Mouse (Mus musculus): ENCODE data around the gene Lif. TPM values are rescaled to one million over a fixed set of nuclear protein-coding genes. Genes with fewer than 3 reads are reported as not detected.

The Lif gene
- polyA plus RNA-seq, 1 experiment, result not detected

DNA sequence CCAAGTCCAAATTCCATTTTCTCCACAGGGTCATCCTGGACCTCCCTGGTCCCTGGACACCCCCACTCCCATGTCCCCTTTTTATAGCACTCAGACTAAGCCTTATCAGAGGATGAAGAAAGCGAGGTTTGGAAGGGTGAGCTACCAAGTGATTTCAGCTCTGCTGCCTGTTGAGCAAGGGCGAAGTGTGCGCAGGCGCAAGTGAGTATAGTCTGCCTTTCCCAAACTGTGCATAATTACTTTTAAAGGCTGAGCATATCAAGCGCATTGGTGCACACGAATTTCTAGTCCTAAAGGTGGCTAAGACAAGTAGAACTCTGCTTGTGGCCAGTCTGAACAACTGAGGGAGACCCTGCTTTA is 35.5 kb downstream of the Lif start:
- Histone ChIP-seq H3K4me1 (ENCODE audit: control insufficient read depth, insufficient read depth, low read length) (peaks cover 36% of the 10 kb centered on the region), H3K4me3 (ENCODE audit: insufficient read depth, low read length) (no peak overlapping the region), H3K27ac (ENCODE audit: insufficient read depth, low read depth, low read length) (no peak overlapping the region)
- TF ChIP-seq CTCF (IDR thresholded peaks at IDR 0.05; ENCODE audit: low read depth, low read length) (no peak), POLR2A (IDR thresholded peaks at IDR 0.05; ENCODE audit: borderline replicate concordance, low read depth, low read length) (no peak)

GRCm38 (mm10) chr11:4293481-4293880 is 36.1 kb downstream of the Lif start:
- Histone ChIP-seq H3K4me1 (ENCODE audit: control insufficient read depth, insufficient read depth, low read length) (peaks cover 36% of the 10 kb centered on the region), H3K4me3 (ENCODE audit: insufficient read depth, low read length) (no peak overlapping the region), H3K27ac (ENCODE audit: insufficient read depth, low read depth, low read length) (no peak overlapping the region)
- TF ChIP-seq CTCF (IDR thresholded peaks at IDR 0.05; ENCODE audit: low read depth, low read length), result no peak
- TF ChIP-seq POLR2A (IDR thresholded peaks at IDR 0.05; ENCODE audit: borderline replicate concordance, low read depth, low read length), result no peak

DNA sequence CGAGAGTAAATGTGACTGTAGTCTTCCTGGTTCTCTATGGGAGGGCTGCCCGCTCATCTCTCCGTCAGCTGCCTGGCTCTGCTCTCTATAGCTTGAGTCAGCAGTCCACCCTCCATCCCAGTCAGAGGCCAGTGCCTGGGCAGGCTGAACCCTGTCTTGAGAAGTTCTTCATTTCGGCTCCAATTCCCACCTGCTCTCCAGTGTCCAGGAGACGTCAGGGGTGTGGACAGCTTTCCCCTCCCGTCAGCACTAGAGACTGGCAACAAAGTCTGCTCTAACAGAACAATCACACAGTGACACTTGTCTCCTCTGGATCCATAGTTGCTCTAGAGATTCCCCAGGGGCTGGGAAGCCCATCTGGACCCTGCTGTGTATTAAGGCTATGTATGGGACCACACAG is 36.7 kb downstream of the Lif start:
- Histone ChIP-seq H3K4me3 (ENCODE audit: insufficient read depth, low read length) (no peak overlapping the region), H3K4me1 (ENCODE audit: control insufficient read depth, insufficient read depth, low read length) (peaks cover 36% of the 10 kb centered on the region), H3K27ac (ENCODE audit: insufficient read depth, low read depth, low read length) (no peak overlapping the region)
- TF ChIP-seq CTCF (IDR thresholded peaks at IDR 0.05; ENCODE audit: low read depth, low read length), result no peak
- no peak for TF ChIP-seq POLR2A (IDR thresholded peaks at IDR 0.05; ENCODE audit: borderline replicate concordance, low read depth, low read length)

DNA sequence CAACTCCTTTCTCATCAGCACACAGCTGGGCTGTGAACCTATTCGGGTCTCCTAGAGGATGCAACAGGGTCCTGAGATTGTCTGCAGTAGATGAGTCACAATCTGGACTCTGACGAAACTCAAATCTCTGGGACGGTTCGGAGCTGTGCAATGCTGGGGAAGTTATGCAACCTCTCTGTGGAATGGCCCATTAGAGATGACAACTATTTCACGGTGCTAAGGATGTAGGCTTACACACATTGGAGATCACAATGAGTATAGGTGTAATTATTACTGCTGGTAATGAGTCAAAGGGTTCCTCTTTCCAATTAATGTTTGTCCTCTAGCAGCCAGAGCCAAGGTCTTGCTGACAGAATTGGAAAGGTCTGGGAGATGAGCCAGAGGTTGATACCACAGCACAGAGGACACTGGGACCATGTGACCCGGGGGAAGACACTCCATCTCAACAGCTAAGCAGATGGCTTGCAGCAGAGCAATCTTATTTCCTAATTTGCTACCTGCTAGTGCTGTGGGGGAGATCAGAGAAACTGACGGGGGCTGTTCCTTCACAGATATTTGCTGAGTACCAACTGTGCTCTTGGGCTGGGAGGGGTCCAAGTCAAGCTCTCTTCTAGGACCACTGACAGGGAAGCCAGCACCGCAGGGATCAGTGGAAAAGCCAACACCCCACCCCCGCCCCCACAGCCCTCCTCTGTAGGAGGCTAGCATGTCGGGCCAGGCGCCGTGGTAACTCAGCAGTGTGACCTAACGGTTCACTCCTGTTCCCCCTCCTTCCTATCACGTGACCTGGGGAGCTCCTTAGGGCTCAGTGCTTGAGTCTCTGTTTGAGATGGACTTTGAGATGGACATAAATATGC is 37.4 kb downstream of the Lif start:
- H3K27ac ChIP-seq (ENCODE audit: insufficient read depth, low read depth, low read length), result no peak overlapping the region
- H3K4me3 ChIP-seq (ENCODE audit: insufficient read depth, low read length), result no peak overlapping the region
- TF ChIP-seq CTCF (IDR thresholded peaks at IDR 0.05; ENCODE audit: low read depth, low read length) (no peak), POLR2A (IDR thresholded peaks at IDR 0.05; ENCODE audit: borderline replicate concordance, low read depth, low read length) (no peak)
- peaks cover 36% of the 10 kb centered on the region for H3K4me1 ChIP-seq (ENCODE audit: control insufficient read depth, insufficient read depth, low read length)

DNA sequence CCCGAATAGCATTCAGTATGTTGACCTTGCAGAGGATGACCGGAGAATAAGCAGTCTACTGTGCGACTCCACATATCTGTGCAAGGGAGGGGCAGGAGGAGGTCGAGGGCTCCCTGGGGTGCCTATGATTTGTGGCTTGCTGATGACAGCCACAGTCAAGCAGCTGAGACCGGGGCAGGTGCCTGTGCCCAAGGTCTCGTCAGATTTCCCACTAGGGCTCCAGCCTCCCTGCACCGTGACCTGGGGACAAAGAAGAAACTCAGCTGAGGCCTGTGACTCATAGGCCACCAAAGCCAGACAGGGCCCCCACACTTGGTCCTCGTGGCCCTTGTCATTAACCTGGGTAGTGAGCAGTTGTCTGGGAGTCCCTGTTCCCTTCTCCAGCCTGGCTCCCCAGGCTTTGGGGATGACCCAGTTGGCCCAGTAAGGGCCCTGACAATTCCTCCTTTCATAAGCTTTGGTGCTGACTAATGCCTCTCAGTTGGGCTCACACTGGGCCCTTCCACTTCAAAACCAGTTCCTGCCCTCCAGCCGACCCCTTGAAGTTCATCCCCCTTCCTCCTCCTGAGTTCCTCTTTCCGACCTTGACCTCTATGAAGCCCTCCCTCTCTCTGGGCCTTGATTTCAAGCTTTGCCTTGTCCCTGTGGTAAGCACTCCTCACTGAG is 39.4 kb downstream of the Lif start:
- H3K4me3 ChIP-seq (ENCODE audit: insufficient read depth, low read length), result no peak overlapping the region
- H3K4me1 ChIP-seq (ENCODE audit: control insufficient read depth, insufficient read depth, low read length), result peaks cover 36% of the 10 kb centered on the region
- no peak for TF ChIP-seq CTCF (IDR thresholded peaks at IDR 0.05; ENCODE audit: low read depth, low read length)
- no peak for TF ChIP-seq POLR2A (IDR thresholded peaks at IDR 0.05; ENCODE audit: borderline replicate concordance, low read depth, low read length)
- H3K27ac ChIP-seq (ENCODE audit: insufficient read depth, low read depth, low read length), result no peak overlapping the region

DNA sequence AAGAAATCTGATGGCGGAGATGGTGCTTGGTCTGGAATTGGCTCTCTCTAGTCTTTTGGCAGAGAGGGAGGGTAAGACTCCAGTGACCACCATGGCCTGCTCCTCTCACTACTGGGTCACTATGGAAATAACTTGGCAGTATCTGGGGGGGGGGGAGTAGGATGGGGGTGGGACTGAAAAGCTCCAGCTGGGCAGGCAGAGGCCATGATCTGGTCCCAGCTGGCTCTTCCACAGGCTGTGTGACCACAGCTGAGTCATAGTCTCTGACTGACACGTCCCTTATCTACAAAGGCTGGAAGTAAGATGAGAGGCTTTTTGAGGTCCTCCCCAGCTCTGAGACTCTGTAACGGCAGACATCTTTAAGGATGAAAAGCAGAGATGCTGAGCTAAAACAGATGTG is 40.4 kb downstream of the Lif start:
- Histone ChIP-seq H3K4me1 (ENCODE audit: control insufficient read depth, insufficient read depth, low read length) (peaks cover 36% of the 10 kb centered on the region), H3K4me3 (ENCODE audit: insufficient read depth, low read length) (no peak overlapping the region), H3K27ac (ENCODE audit: insufficient read depth, low read depth, low read length) (no peak overlapping the region)
- TF ChIP-seq POLR2A (IDR thresholded peaks at IDR 0.05; ENCODE audit: borderline replicate concordance, low read depth, low read length), result no peak
- TF ChIP-seq CTCF (IDR thresholded peaks at IDR 0.05; ENCODE audit: low read depth, low read length), result no peak

- Histone ChIP-seq H3K4me3 (ENCODE audit: insufficient read depth, low read length) (no peak overlapping the region), H3K4me1 (ENCODE audit: control insufficient read depth, insufficient read depth, low read length) (peaks cover 36% of the 10 kb centered on the region), H3K27ac (ENCODE audit: insufficient read depth, low read depth, low read length) (no peak overlapping the region)
- TF ChIP-seq CTCF (IDR thresholded peaks at IDR 0.05; ENCODE audit: low read depth, low read length), result no peak
- TF ChIP-seq POLR2A (IDR thresholded peaks at IDR 0.05; ENCODE audit: borderline replicate concordance, low read depth, low read length), result no peak
Measured at GRCm38 (mm10) chr11:4298615-4299014, 41.3 kb downstream of the Lif start.

DNA sequence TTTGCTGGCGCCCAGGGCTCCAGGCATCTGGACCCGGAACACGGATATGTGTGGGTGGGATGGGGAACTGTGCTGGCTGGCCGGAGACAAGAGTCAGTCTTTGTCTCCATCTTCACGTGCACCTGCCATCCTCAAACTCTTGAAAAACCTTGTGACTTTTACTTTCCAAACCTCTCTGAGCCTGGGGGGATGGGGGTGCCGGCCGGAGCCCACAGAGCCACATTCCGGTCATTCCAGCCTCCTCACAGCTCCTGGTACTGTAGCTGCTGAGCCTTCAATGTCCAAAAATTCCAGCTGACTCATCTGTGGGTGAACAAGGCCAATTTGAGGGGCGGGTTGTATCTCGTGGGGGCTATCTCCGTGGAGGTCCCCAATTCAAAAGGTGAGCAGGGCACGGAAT is 41.8 kb downstream of the Lif start:
- Histone ChIP-seq H3K27ac (ENCODE audit: insufficient read depth, low read depth, low read length) (no peak overlapping the region), H3K4me3 (ENCODE audit: insufficient read depth, low read length) (no peak overlapping the region), H3K4me1 (ENCODE audit: control insufficient read depth, insufficient read depth, low read length) (peaks cover 31% of the 10 kb centered on the region)
- TF ChIP-seq POLR2A (IDR thresholded peaks at IDR 0.05; ENCODE audit: borderline replicate concordance, low read depth, low read length) (no peak), CTCF (IDR thresholded peaks at IDR 0.05; ENCODE audit: low read depth, low read length) (no peak)

- no peak overlapping the region for H3K4me3 ChIP-seq (ENCODE audit: insufficient read depth, low read length)
- no peak overlapping the region for H3K27ac ChIP-seq (ENCODE audit: insufficient read depth, low read depth, low read length)
- TF ChIP-seq POLR2A (IDR thresholded peaks at IDR 0.05; ENCODE audit: borderline replicate concordance, low read depth, low read length) (no peak), CTCF (IDR thresholded peaks at IDR 0.05; ENCODE audit: low read depth, low read length) (no peak)
- H3K4me1 ChIP-seq (ENCODE audit: control insufficient read depth, insufficient read depth, low read length), result peaks cover 24% of the 10 kb centered on the region
Measured at GRCm38 (mm10) chr11:4299735-4300474, 42.5 kb downstream of the Lif start.

Data from bone marrow macrophage, adult 2 months (primary cell).